Mouse (Mus musculus) colon, adult 2 months (tissue): ENCODE results near the gene Klk1b22. TPM values are rescaled to one million over a fixed set of nuclear protein-coding genes. Genes with fewer than 3 reads are reported as not detected.

Experiments used
- polyA plus RNA-seq: library from polyadenylated mRNA; depleted of rRNA; stranded (reverse); fragments of >200 nt; gene quantifications from 2 replicates; pipeline ENCODE4 v1.2.3, GENCODE M21; 2012; rRNA removed

The Klk1b22 gene
- polyA plus RNA-seq = 6.3 TPM in 1 of 2 replicates, not detected in the other

DNA sequence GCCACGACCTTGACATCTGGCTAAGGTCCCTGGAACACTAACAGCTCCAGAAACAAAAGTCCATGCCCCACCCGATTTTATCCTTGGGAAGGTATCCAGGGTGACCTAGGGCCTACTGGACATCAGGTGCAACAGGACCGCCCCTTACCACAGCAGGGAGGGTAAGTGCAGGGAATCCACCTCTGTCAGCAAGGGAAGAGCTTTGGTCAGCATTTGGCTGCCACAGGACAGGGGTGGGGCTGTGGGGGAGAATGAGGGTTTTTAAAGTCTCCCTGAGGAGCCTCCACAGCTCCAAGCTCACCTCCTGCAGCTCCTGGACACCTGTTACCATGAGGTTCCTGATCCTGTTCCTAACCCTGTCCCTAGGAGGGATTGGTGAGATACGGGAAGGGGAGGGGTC is at the start of gene Klk1b22:
Klk1b22 (plus strand) TSS at position 301 of the 400 bp plus-strand sequence.

DNA sequence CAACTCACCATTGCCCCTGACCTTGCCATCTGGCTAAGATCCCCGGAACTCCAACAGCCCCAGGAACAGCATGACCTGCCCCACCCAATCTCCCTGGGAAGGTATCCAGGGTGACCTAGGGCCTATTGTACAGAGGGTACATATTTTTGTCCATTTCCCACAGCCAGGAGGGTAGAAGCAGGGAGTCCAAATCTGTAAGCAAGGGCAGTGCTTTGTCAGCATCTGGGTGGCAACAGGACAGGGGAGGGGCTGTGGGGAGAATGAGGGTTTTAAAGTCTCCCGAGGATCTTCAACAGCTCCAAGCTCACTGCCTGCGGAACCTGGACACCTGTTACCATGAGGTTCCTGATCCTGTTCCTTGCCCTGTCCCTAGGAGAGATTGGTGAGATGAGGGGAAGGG is 10.4 kb upstream of the Klk1b22 start, which contains the start of gene Klk1b21:
Klk1b21 (plus strand) TSS at position 301 of the 400 bp plus-strand sequence.

GRCm38 (mm10) chr7:44136467-44136866 is 24.0 kb downstream of the Klk1b22 start, which contains the start of gene Klk1b16:
Gene Klk1b16 (plus strand): TSS chr7:44136767.

Other genes with a start within 250 kb of the Klk1b22 start
- not detected in 2 replicates for gene Klk4, start 231.5 kb upstream of the Klk1b22 start, polyA plus RNA-seq
- 8.0 and 8.3 TPM in 2 replicates for gene Klk15, start 178.9 kb upstream of the Klk1b22 start, polyA plus RNA-seq
- gene Klk1b8, start 162.0 kb upstream of the Klk1b22 start, polyA plus RNA-seq = not detected in 2 replicates
- not detected in 2 replicates for gene Klk1b1, start 145.9 kb upstream of the Klk1b22 start, polyA plus RNA-seq
- not detected in 2 replicates for gene Klk1b9, start 136.6 kb upstream of the Klk1b22 start, polyA plus RNA-seq
- gene Klk1b11, start 116.8 kb upstream of the Klk1b22 start, polyA plus RNA-seq = 1.2 TPM in 1 of 2 replicates, not detected in the other
- not detected in 2 replicates for gene Klk1b26, start 100.5 kb upstream of the Klk1b22 start, polyA plus RNA-seq
- 0.17 TPM in 1 of 2 replicates, not detected in the other for gene Klk1b27, start 60.4 kb upstream of the Klk1b22 start, polyA plus RNA-seq
- 0.14 TPM in 1 of 2 replicates, not detected in the other for gene Klk1b21, start 10.3 kb upstream of the Klk1b22 start, polyA plus RNA-seq
- gene Klk1b16, start 24.1 kb downstream of the Klk1b22 start, polyA plus RNA-seq = 0.15 and 0.17 TPM in 2 replicates
- gene Klk1b24, start 75.6 kb downstream of the Klk1b22 start, polyA plus RNA-seq = 0.31 and 0.54 TPM in 2 replicates
- 0.27 and 2.0 TPM in 2 replicates for gene Klk1b3, start 85.5 kb downstream of the Klk1b22 start, polyA plus RNA-seq
- gene Klk1b4, start 94.8 kb downstream of the Klk1b22 start, polyA plus RNA-seq = 3.6 and 4.2 TPM in 2 replicates
- gene Klk1b5, start 103.3 kb downstream of the Klk1b22 start, polyA plus RNA-seq = 1.4 and 6.7 TPM in 2 replicates
- 4,020 and 5,229 TPM in 2 replicates for gene Klk1, start 112.7 kb downstream of the Klk1b22 start, polyA plus RNA-seq
- gene Gm36864, start 123.5 kb downstream of the Klk1b22 start, polyA plus RNA-seq = 0.22 and 0.31 TPM in 2 replicates
- 2.2 and 3.5 TPM in 2 replicates for gene 1700028J19Rik, start 134.0 kb downstream of the Klk1b22 start, polyA plus RNA-seq
- gene 2410002F23Rik, start 134.0 kb downstream of the Klk1b22 start, polyA plus RNA-seq = 126 and 152 TPM in 2 replicates
- gene Acp4, start 144.7 kb downstream of the Klk1b22 start, polyA plus RNA-seq = not detected in 2 replicates
- gene Gm15517, start 148.8 kb downstream of the Klk1b22 start, polyA plus RNA-seq = not detected in 2 replicates
- 5.3 and 6.9 TPM in 2 replicates for gene Clec11a, start 194.2 kb downstream of the Klk1b22 start, polyA plus RNA-seq
- gene Shank1, start 197.6 kb downstream of the Klk1b22 start, polyA plus RNA-seq = 1.1 TPM in 2 replicates